Mouse (Mus musculus): ENCODE data around the gene Plxna2. TPM values are rescaled to one million over a fixed set of nuclear protein-coding genes. Genes with fewer than 3 reads are reported as not detected.

Gene Plxna2
- polyA plus RNA-seq, 2 experiments: 1.1 to 1.2 TPM

DNA sequence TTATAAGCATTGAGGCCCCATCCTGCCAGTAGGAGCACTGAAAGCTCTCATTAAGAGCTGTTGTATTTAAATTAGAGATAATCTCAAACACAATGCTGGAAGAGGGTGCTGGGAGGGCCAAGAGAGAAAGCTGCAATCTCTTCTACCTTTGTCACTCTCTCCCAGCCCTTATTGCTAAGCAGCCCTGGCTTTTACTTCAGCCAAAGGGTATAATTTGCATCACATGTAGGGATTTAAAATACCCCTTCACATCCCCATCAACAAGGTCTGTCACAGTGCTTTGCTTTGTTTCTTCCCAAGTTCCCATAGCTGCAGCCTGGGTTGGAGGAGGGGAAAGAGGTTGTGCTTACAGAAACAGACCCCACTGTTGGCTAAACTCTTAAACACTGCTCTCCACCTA is 180.5 kb downstream of the Plxna2 start:
- Histone ChIP-seq H3K4me3 (ENCODE audit: insufficient read depth in 1 of 2, low read depth in 2 of 2, low read length in 2 of 2) (no peak overlapping the region), H3K36me3 (replicated peaks; ENCODE audit: control insufficient read depth, insufficient read depth, low read depth) (no peaks in the 10 kb centered on the region; the same call in 1 of the 2 replicates), H3K4me1 (replicated peaks; ENCODE audit: control insufficient read depth in 2 of 2, insufficient read depth in 2 of 2, low read length in 1 of 2) (peaks cover 5 to 9% of the 10 kb centered on the region in 2 experiments; a peak in 3 of 4 replicates), H3K9me3 (ENCODE audit: control insufficient read depth, low read length) (no peaks in the 10 kb centered on the region), H3K9ac (replicated peaks) (no peak overlapping the region), H3K27me3 (ENCODE audit: control insufficient read depth, insufficient read depth, low read length) (no peaks in the 10 kb centered on the region), H3K27ac (no peak overlapping the region), H3K4me2 (ENCODE audit: low read depth) (no peak overlapping the region)
- DNase-seq (ENCODE audit: low read depth in 3 of 3, low spot score in 3 of 3) (no peak), ATAC-seq (ENCODE audit: insufficient read depth) (no peak)
- no peak for TF ChIP-seq EP300 (IDR thresholded peaks at IDR 0.05; ENCODE audit: low read depth)
- TF ChIP-seq CTCF (IDR thresholded peaks at IDR 0.05; ENCODE audit: low read depth): no peak

DNA sequence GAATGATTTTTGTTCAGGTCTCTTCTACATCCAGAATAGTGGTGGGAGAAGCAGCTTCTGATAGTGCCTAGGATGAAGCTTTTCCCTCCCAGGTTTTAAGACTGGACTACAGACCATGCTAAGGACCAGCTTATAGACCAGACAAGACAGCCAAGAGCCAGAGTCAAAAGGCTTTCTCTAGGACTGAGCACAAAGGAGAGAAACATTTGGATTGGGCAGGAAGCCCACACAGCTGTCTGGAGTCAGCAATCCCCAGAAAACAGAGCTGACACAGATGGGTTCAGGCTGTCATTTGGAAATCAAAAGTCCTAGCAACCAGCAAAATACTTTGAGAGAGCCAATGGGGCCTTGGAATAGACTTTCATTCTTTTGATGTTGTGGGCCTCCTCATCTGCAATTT is 190.2 kb downstream of the Plxna2 start:
- Histone ChIP-seq H3K4me1 (replicated peaks; ENCODE audit: control insufficient read depth in 2 of 2, insufficient read depth in 2 of 2, low read length in 1 of 2) (peaks cover 17 to 27% of the 10 kb centered on the region in 2 experiments), H3K27ac (no peak overlapping the region), H3K36me3 (replicated peaks; ENCODE audit: control insufficient read depth, insufficient read depth, low read depth) (no peaks in the 10 kb centered on the region), H3K27me3 (ENCODE audit: control insufficient read depth, insufficient read depth, low read length) (no peaks in the 10 kb centered on the region), H3K4me3 (ENCODE audit: insufficient read depth in 1 of 2, low read depth in 2 of 2, low read length in 2 of 2) (no peak overlapping the region), H3K9me3 (ENCODE audit: control insufficient read depth, low read length) (no peaks in the 10 kb centered on the region), H3K9ac (replicated peaks) (no peak overlapping the region), H3K4me2 (ENCODE audit: low read depth) (no peak overlapping the region)
- ATAC-seq (ENCODE audit: insufficient read depth) (no peak), DNase-seq (ENCODE audit: low read depth in 3 of 3, low spot score in 3 of 3) (no peak)
- no peak for TF ChIP-seq EP300 (IDR thresholded peaks at IDR 0.05; ENCODE audit: low read depth)
- no peak for TF ChIP-seq CTCF (IDR thresholded peaks at IDR 0.05; ENCODE audit: low read depth)

DNA sequence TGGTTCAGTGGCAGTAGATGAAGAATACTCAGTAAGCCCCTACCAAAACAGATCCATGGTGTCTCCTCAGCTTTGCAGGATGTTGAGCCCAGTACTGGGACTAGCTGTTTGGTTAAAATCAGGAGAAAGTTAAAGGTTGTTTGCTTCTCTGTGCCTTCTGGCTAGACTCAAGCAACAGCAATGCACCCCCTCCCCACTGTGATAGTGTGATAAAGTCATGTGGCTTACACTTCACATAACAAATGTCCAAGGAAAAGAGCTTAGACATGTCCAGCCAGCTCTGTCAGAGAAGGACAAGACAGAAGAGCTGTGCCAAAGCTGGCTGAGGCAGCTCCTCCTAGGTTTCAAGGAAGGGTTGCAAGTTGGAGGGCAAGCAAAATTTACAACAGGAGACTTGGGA is 190.7 kb downstream of the Plxna2 start:
- DNase-seq (ENCODE audit: low read depth in 3 of 3, low spot score in 3 of 3) (no peak), ATAC-seq (ENCODE audit: insufficient read depth) (no peak)
- Histone ChIP-seq H3K4me3 (ENCODE audit: insufficient read depth in 1 of 2, low read depth in 2 of 2, low read length in 2 of 2) (no peak overlapping the region), H3K4me1 (replicated peaks; ENCODE audit: control insufficient read depth in 2 of 2, insufficient read depth in 2 of 2, low read length in 1 of 2) (peaks cover 17 to 27% of the 10 kb centered on the region in 2 experiments), H3K9me3 (ENCODE audit: control insufficient read depth, low read length) (no peaks in the 10 kb centered on the region), H3K4me2 (ENCODE audit: low read depth) (no peak overlapping the region), H3K9ac (replicated peaks) (no peak overlapping the region), H3K36me3 (replicated peaks; ENCODE audit: control insufficient read depth, insufficient read depth, low read depth) (no peaks in the 10 kb centered on the region), H3K27me3 (ENCODE audit: control insufficient read depth, insufficient read depth, low read length) (no peaks in the 10 kb centered on the region), H3K27ac (no peak overlapping the region)
- TF ChIP-seq EP300 (IDR thresholded peaks at IDR 0.05; ENCODE audit: low read depth) (no peak), CTCF (IDR thresholded peaks at IDR 0.05; ENCODE audit: low read depth) (no peak)

DNA sequence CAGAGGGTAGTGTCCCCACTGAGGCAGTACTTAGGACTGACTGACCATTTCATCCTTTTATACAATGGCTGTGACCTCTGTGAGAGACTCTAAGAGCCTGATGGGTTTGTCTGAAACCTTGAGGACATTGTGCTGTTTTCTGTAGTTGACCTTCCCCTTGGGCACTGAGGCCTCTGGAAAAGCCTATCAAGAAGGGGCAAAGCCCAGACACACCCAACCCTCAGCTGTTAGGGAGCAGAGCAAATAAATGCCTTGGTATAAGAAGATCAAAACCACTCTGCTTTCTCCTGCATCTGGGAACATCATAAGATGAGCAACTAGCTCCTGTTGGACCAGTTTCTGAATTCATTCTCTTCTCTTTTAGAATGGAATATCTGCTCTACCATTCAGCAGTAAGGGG is 191.6 kb downstream of the Plxna2 start:
- ATAC-seq (ENCODE audit: insufficient read depth): peak; percentile 65
- H3K4me2 ChIP-seq (ENCODE audit: low read depth): peak overlapping the region; percentile 18; the same call in 1 of the 2 replicates
- DNase-seq (ENCODE audit: low read depth in 3 of 3, low spot score in 3 of 3): peak in 2 of 3 experiments; percentile 13 to 16
- no peak for TF ChIP-seq CTCF (IDR thresholded peaks at IDR 0.05; ENCODE audit: low read depth)
- TF ChIP-seq EP300 (IDR thresholded peaks at IDR 0.05; ENCODE audit: low read depth): no peak
- peaks cover 22 to 34% of the 10 kb centered on the region in 2 experiments for H3K4me1 ChIP-seq (replicated peaks; ENCODE audit: control insufficient read depth in 2 of 2, insufficient read depth in 2 of 2, low read length in 1 of 2)
- no peak overlapping the region for H3K27ac ChIP-seq
- H3K9me3 ChIP-seq (ENCODE audit: control insufficient read depth, low read length): no peaks in the 10 kb centered on the region
- no peak overlapping the region for H3K4me3 ChIP-seq (ENCODE audit: insufficient read depth in 1 of 2, low read depth in 2 of 2, low read length in 2 of 2)
- no peaks in the 10 kb centered on the region for H3K27me3 ChIP-seq (ENCODE audit: control insufficient read depth, insufficient read depth, low read length)
- H3K9ac ChIP-seq (replicated peaks): no peak overlapping the region; the same call in 1 of the 2 replicates
- H3K36me3 ChIP-seq (replicated peaks; ENCODE audit: control insufficient read depth, insufficient read depth, low read depth): no peaks in the 10 kb centered on the region

DNA sequence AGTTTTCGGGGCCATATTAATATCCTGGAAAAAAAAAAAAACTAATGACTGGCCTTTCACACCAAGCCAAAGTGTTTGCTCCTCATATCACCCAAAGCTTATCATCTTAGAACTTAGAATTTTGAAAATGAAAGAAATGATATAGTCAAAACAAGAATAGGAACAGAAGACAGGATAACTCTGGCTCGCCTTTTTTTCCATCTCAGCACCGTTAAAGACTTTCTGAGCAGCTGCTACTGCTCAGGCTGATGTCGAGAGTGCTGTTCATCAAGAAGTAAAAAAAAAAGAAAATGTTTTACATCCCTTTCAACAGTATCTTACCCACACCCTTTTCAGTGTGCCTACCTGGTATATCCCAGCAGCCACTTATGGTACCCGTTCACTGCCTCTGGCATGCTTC is 196.2 kb downstream of the Plxna2 start:
- H3K27ac ChIP-seq: no peak overlapping the region
- TF ChIP-seq EP300 (IDR thresholded peaks at IDR 0.05; ENCODE audit: low read depth): no peak
- TF ChIP-seq CTCF (IDR thresholded peaks at IDR 0.05; ENCODE audit: low read depth): no peak
- H3K9me3 ChIP-seq (ENCODE audit: control insufficient read depth, low read length): no peaks in the 10 kb centered on the region
- H3K4me2 ChIP-seq (ENCODE audit: low read depth): no peak overlapping the region
- peaks cover 26 to 35% of the 10 kb centered on the region in 2 experiments for H3K4me1 ChIP-seq (replicated peaks; ENCODE audit: control insufficient read depth in 2 of 2, insufficient read depth in 2 of 2, low read length in 1 of 2)
- WGBS (ENCODE audit: insufficient replicate concordance): 63% methylated on average over 5 of the region's 5 CpGs
- no peaks in the 10 kb centered on the region for H3K27me3 ChIP-seq (ENCODE audit: control insufficient read depth, insufficient read depth, low read length)
- no peak for DNase-seq (ENCODE audit: low read depth in 3 of 3, low spot score in 3 of 3)
- H3K4me3 ChIP-seq (ENCODE audit: insufficient read depth in 1 of 2, low read depth in 2 of 2, low read length in 2 of 2): no peak overlapping the region
- H3K9ac ChIP-seq (replicated peaks): no peak overlapping the region
- H3K36me3 ChIP-seq (replicated peaks; ENCODE audit: control insufficient read depth, insufficient read depth, low read depth): no peaks in the 10 kb centered on the region
- ATAC-seq (ENCODE audit: insufficient read depth): no peak
